Mouse (Mus musculus): ENCODE results near the gene Hgd. TPM values are rescaled to one million over a fixed set of nuclear protein-coding genes. Genes with fewer than 3 reads are reported as not detected.
A peak's percentile ranks its signal among the peaks of the same experiment; 100 is the strongest.
"Not testable (repeated sequence)": the region's sequence is repeated elsewhere in the genome, so short reads cannot be mapped to it uniquely, and the experiment has no call there.

Hgd gene
- total RNA-seq, 2 experiments from 2014 or later, result 0.54 TPM; not detected in 1

DNA sequence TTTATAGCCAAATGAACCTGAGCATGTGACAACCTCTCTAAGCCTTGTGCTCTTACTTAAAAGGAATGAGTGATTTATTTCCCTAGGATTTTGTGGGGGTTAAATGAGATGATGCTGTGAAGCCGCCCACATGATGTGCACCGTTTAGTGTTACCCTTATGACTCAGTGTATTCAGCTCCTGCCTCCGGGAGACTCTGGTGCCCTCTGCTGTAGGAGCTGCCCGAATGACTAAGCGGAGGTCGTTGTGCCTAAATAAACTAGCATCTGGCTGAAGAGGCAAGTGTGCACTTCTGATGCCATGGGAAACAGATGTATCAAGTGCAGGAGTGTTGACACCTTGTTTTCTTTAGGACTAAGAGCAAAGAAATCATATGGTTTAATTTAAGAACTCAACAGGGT is 56.2 kb downstream of the Hgd start:
- DNase-seq (ENCODE audit: extremely low spot score in 1 of 2, low spot score in 2 of 2), result peak; percentile 50 to 63
- intact Hi-C loops (cut with DNase I), result loop anchor here (5.0 kb wide), 1 partner anchor 99 kb away; the partner anchor contains the start of genes Gtf2e1 and Rabl3
- Histone ChIP-seq H3K4me3 (no peak overlapping the region), H3K27ac (no peak overlapping the region; the same call in 1 of the 2 replicates)
- peak; percentile 58 for TF ChIP-seq CTCF (IDR thresholded peaks at IDR 0.05)

DNA sequence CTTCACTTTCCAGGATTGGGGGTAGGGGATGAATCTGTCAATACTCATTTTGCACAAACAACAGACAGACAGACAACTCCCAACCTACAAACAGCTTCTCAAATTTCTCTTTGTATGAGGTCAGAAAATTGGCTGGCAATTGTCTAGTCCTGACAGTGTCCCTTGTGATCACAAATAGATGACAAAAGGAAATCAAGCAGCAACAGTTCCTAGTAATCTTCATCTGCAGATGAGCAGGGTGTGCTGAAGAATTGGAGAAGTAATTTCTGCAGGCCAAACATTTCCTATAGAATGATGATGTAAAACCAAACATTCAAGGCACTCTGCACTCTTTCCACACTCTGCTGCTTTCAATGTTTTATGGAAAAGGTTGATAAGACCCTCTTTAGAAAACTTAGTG is 57.8 kb downstream of the Hgd start:
- intact Hi-C loops (cut with DNase I), result loop anchor here (5.0 kb wide), 1 partner anchor 101 kb away; the partner anchor contains the start of genes Gtf2e1 and Rabl3
- DNase-seq (ENCODE audit: extremely low spot score in 1 of 2, low spot score in 2 of 2), result no peak
- H3K27ac ChIP-seq, result no peak overlapping the region
- TF ChIP-seq CTCF (IDR thresholded peaks at IDR 0.05), result no peak
- no peak overlapping the region for H3K4me3 ChIP-seq

DNA sequence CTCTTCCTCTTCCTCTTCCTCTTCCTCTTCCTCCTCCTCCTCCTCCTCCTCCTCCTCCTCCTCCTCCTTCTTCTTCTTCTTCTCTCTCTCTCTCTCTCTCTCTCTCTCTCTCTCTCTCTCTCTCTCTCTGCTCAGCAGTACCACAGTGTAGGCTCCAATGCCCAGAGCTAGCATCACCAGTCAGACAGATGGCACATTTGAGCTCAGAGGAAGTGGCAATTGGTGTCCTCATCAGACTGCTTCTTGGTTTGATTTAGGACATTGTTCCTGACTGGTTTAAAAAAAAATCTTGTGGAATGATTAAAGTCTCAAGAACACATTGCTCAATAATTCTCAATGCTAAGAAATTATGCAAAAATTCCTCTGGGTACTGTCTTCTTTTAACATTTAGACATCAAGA is 60.6 kb downstream of the Hgd start:
- H3K27ac ChIP-seq; intact Hi-C loops (cut with DNase I); H3K4me3 ChIP-seq; DNase-seq (ENCODE audit: extremely low spot score in 1 of 2, low spot score in 2 of 2): not testable (repeated sequence)

DNA sequence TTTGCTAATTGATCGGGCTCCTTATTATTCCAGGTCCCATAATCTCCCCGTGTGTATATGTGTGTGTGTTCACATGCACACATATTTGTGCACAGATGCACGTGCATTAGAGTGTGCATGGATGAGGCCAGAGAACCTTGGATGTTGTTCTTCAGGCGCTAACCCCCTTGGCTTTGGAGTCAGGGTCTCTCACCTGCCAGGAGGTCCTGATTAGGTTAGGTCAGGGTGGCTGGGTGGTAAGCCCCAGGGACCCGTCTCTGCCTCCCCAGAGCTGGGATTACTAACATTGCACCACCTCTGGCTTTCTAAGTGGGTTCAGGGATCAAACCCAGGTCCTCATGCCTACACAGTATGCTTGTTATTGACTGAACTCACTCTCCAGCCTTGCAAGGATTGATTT is 64.5 kb downstream of the Hgd start:
- H3K27ac ChIP-seq, result no peak overlapping the region
- intact Hi-C loops (cut with DNase I), result no loop called here
- no peak overlapping the region for H3K4me3 ChIP-seq
- DNase-seq (ENCODE audit: extremely low spot score in 1 of 2, low spot score in 2 of 2), result no peak
- no peak for TF ChIP-seq CTCF (IDR thresholded peaks at IDR 0.05)

DNA sequence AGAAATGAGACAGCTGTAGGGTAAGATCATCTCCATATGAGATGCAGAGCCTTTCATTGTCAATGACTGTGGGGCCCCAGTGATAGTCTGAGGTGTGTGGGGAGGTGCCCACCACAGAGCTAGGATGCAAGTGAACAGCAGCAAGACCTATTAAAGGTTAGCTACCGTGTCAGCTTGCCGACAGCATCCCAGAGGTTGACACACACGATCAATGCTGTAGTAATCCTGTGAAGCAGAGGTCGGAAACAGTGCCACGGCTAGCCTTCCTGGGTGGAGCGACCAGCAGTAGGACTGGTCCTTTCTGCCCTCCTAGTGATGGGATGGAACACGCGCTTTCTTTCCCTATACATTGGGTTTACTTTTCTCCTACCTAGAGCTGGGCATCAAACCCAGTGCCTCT is 65.3 kb downstream of the Hgd start:
- no peak for DNase-seq (ENCODE audit: extremely low spot score in 1 of 2, low spot score in 2 of 2)
- no peak overlapping the region for H3K27ac ChIP-seq
- intact Hi-C loops (cut with DNase I), result no loop called here
- no peak for TF ChIP-seq CTCF (IDR thresholded peaks at IDR 0.05)
- no peak overlapping the region for H3K4me3 ChIP-seq

DNA sequence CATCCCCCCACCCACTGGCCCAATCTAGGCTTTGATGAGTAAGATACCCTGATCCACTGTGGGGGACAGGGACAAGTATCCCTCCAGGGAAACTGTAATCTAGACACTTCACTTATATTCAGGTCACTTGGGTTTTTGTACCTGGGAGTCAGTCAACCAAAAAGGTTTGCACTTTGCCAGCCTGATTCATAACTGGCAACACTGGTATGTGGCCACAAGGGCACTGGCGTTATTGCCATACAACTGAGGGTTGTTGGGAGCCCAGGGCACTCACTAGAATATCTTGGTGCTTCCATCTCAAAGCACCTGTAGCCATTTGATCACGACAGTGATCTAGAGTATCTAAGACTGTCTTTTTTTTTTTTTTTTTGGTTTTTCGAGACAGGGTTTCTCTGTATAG is 65.8 kb downstream of the Hgd start:
- no peak for TF ChIP-seq CTCF (IDR thresholded peaks at IDR 0.05)
- intact Hi-C loops (cut with DNase I), result no loop called here
- no peak overlapping the region for H3K4me3 ChIP-seq
- no peak for DNase-seq (ENCODE audit: extremely low spot score in 1 of 2, low spot score in 2 of 2)
- no peak overlapping the region for H3K27ac ChIP-seq

DNA sequence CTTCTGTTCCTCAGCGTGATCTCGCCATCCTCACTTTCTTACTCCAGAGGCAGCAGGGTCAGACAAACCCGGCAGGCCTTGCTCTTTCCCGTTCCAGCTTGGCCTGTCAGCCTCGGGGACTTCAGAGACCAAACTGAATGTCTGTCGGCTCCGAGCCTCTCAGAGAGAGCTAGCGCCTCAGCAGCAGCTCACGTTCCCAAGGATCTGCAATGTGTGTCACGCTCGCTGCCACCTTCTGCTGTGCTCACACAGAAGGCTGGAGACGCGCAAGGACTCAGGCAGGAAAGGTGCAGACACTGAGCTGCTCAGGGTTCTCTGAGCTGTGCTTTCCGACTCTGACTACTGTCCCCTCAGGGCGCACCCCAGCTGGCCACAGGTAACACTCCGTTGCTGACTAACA is 67.1 kb downstream of the Hgd start:
- no peak for DNase-seq (ENCODE audit: extremely low spot score in 1 of 2, low spot score in 2 of 2)
- intact Hi-C loops (cut with DNase I), result no loop called here
- Histone ChIP-seq H3K27ac (peak overlapping the region; percentile 66), H3K4me3 (no peak overlapping the region)
- no peak for TF ChIP-seq CTCF (IDR thresholded peaks at IDR 0.05)

DNA sequence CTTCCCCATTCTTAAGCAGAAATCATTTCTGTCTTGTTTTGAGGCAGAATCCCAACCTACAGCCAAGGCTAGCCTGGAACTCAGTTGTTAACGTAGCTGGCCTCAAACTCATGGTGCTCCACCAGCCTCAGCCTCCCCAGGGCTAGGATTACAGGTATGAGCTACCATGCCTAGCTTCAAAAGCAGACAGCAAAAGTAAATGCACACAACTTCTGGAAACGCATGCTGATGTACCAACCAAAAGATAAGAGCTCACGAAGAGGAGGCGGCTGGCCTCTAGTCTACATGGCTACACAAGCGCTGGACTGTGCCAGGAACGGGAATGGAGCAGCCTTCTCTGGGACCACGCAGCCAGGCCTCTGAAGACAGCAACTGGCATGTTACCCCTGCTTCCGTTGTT is 68.0 kb downstream of the Hgd start:
- no peak overlapping the region for H3K4me3 ChIP-seq
- intact Hi-C loops (cut with DNase I), result no loop called here
- no peak for DNase-seq (ENCODE audit: extremely low spot score in 1 of 2, low spot score in 2 of 2)
- no peak for TF ChIP-seq CTCF (IDR thresholded peaks at IDR 0.05)
- peak overlapping the region; percentile 66; the same call in 1 of the 2 replicates for H3K27ac ChIP-seq

DNA sequence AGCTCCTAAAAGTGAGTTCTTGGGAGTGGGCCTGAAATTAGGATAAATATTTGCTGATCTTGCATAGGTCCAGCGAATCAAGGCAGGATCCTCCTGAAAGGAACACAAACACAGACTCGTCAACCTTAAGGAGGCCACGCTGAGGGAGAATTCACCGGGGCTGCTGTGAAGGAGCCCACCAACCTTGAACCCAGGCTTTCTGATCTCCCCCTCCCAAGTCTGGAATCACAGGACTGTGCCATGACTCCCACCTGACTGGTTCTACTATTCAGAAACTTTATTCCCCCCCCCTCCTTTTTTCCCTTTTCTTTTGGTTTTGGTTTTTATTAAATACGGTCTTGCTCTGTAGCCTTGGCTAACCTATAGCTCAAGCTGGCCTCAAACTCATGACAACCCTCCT is 69.1 kb downstream of the Hgd start:
- Histone ChIP-seq H3K27ac (no peak overlapping the region), H3K4me3 (no peak overlapping the region)
- no peak for TF ChIP-seq CTCF (IDR thresholded peaks at IDR 0.05)
- intact Hi-C loops (cut with DNase I), result no loop called here
- no peak for DNase-seq (ENCODE audit: extremely low spot score in 1 of 2, low spot score in 2 of 2)

DNA sequence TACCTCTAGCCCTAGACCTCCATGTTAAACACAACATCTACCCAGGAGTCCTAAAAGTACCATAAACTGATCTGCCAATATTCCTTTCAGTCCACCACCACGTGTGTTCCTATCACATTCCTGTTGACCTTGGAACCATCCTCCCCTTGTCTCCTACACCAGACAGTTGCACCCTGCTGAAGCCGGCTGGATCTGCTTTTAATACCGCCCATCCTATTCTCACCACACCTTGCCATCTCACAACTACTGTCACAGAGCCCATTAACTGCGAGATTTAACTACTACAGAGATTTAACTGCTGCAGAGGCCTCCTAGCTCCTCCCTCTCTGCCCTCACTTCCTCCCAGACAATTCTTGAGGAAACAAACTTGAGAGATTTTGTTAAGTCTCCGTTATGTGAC is 71.5 kb downstream of the Hgd start:
- no peak for TF ChIP-seq CTCF (IDR thresholded peaks at IDR 0.05)
- no peak for DNase-seq (ENCODE audit: extremely low spot score in 1 of 2, low spot score in 2 of 2)
- Histone ChIP-seq H3K4me3 (no peak overlapping the region), H3K27ac (peak overlapping the region; percentile 1; the same call in 1 of the 2 replicates)
- intact Hi-C loops (cut with DNase I), result loop anchor here (5.0 kb wide), 1 partner anchor 114 kb away; the partner anchor contains the start of genes Gtf2e1 and Rabl3

DNA sequence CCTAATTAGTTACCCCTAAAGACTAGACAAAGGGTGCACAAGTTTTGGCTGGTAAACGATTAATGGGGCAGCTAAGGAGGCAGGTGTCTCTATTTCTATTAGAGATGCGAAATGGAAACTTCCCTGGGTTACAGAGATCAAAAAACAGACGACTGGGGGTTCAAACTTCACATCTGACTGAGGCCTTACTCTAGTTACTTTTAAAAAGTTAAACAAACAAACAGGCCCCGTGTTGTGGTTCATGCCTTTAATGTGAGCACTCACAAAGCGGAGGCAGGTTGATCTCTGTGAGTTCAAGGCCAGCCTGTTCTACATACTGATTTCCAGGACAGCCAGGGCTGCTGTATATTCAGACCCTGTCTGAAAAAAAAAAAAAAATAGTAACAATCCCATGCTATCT is 72.7 kb downstream of the Hgd start:
- intact Hi-C loops (cut with DNase I), result loop anchor here (2.0 to 5.0 kb wide), 2 partner anchors 70 to 115 kb away; partner anchors contain the start of genes Gtf2e1 and Rabl3
- DNase-seq (ENCODE audit: extremely low spot score in 1 of 2, low spot score in 2 of 2), result no peak
- Histone ChIP-seq H3K27ac (peak overlapping the region; percentile 99; the same call in 1 of the 2 replicates), H3K4me3 (peak overlapping the region; percentile 78)
- no peak for TF ChIP-seq CTCF (IDR thresholded peaks at IDR 0.05)

DNA sequence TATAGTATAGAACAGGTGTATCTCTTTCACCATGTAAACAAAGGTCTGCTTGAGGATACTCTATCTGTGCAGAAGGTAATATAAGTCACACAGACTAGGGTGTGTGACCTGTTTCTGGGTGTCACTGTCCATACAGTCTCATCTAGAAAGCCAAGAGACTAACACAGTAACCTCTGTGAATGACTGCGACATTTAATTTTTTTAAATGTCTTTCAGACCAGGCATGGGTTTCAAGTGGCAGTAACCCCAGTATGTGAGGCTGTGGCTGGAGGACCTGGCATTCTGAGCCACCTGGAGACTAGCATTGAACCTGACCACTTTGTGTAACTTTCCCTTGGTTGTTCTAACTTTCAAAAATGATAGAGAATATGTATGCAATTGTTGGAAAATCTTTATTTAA is 73.1 kb downstream of the Hgd start:
- no peak for TF ChIP-seq CTCF (IDR thresholded peaks at IDR 0.05)
- peak overlapping the region; percentile 99 for H3K27ac ChIP-seq
- intact Hi-C loops (cut with DNase I), result loop anchor here (2.0 to 5.0 kb wide), 2 partner anchors 70 to 116 kb away; partner anchors contain the start of genes Gtf2e1 and Rabl3

More for the DNA sequence above, 73.1 kb downstream of the Hgd start:
- peak overlapping the region; percentile 78 for H3K4me3 ChIP-seq
- no peak for DNase-seq (ENCODE audit: extremely low spot score in 1 of 2, low spot score in 2 of 2)

All from left cerebral cortex, adult 2 months (tissue).